Mouse (Mus musculus): ENCODE measurements around the gene Gid8.

Gid8 gene

DNA sequence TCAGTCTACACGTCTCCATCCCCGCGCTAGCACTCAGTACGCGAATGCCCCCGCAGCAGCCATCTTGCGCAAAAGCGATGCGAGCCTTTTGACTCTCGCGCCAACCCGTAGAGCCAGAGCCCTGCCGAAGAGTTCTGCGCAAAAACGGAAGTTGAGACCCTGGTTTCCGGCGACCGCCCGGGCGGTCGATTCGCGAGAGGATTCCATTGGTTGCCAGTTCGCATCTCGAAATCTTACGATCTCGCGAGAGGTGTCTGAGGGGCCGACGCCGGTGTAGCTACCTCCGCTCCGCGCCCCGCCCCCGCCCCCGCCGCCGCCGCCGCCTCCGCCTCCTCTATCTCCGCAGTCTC lies at the start of gene Gid8, which contains the start of gene Dido1:
Gid8 (plus strand) TSS at position 195 of the 350 bp plus-strand sequence.
Dido1 (minus strand) TSS at position 77 of the 350 bp plus-strand sequence.
- DNase-seq (ENCODE audit: low spot score) = peak; percentile 99

GRCm38 (mm10) chr2:180660521-180660920 lies 49.4 kb upstream of the Gid8 start:
- DNase-seq (ENCODE audit: low spot score) = no peak

GRCm38 (mm10) chr2:180662008-180662407 lies 47.9 kb upstream of the Gid8 start:
- DNase-seq (ENCODE audit: low spot score) = no peak

GRCm38 (mm10) chr2:180676706-180677105 lies 33.2 kb upstream of the Gid8 start:
- DNase-seq (ENCODE audit: low spot score) = no peak

GRCm38 (mm10) chr2:180678609-180679140 lies 31.2 kb upstream of the Gid8 start:
- DNase-seq (ENCODE audit: low spot score) = peak; percentile 87

GRCm38 (mm10) chr2:180681225-180681624 lies 28.7 kb upstream of the Gid8 start:
- no peak for DNase-seq (ENCODE audit: low spot score)

- no peak for DNase-seq (ENCODE audit: low spot score)
Measured at GRCm38 (mm10) chr2:180683524-180683923, 26.4 kb upstream of the Gid8 start.

DNA sequence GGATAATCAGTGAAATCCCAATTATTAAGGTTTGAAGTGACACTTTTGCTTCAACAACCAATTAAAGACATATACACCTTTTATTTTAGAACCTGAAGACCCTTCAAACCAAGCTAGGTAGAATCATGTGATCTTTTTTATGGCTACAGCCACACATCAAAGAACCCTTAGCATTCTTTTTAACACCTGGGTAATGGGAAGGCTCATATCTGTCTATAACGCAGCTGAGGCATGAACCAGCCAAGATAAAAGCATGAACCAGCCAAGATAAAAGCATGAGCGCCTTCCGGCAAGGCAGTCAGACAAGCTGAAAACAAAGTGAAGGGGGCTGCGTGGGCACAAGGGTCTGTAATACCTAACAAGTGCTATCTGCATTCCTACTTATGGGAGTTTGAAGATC lies 25.9 kb upstream of the Gid8 start:
- DNase-seq (ENCODE audit: low spot score) = no peak

DNA sequence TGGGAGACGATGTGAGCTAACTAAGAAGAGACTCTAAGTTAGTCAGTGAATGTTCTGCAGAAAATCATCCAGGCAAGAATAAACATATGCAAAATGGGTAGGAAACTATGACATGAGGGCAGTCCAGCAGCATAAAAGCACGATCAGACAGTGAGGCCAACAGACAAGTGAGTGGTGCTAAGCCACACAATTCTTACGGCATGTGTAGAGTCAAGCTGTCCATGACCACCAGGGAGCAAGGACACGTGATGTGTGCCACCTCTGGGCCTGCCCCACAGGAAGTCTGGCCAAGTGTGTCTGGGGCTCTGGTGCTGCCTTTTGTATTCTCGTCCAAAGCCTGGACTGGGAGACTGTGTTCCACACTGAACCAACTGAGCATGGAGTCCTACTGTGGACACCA lies 20.1 kb upstream of the Gid8 start:
- DNase-seq (ENCODE audit: low spot score) = no peak

DNA sequence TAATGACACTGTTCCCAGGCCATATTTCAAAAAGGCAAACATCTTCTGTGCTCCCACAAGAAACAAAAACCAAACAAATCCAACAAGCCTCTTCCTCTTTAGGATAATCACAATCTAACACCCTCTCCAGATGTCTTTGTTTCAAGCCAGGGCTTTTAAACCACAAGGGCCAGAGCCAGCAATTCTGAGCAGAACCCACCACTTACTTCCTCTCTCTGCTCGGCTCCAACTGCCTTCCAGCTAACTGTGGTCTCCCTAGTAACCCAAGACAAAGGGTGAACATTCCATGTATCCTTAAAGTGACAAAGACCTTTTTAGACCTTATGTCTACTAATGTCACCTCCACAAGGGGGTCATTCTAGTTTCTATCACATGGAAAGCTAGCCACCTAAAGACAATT lies 17.3 kb upstream of the Gid8 start:
- DNase-seq (ENCODE audit: low spot score) = peak; percentile 60

DNA sequence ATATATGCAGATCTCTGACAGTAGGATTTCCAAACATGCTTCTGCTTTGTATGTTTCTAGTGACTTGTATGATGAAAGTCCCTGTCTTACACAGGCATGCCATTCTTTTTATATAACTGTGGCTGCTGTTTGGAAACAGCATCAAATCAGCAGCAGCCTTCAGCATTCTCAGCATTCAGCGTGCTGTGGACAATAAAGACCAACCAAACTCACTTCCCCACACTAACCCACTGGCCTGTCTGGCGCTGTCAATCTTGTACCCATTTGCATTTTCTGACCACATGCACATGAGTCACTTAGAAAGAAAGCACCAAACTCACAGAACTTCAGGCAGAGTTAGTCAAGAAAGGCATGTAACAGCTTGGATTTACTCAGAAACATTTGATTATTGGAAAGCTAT lies 14.7 kb upstream of the Gid8 start:
- no peak for DNase-seq (ENCODE audit: low spot score)

GRCm38 (mm10) chr2:180700457-180700856 lies 9.5 kb upstream of the Gid8 start:
- peak; percentile 67 for DNase-seq (ENCODE audit: low spot score)

GRCm38 (mm10) chr2:180701053-180701766 lies 8.7 kb upstream of the Gid8 start:
- DNase-seq (ENCODE audit: low spot score) = peak; percentile 94

- DNase-seq (ENCODE audit: low spot score) = peak; percentile 91
Measured at GRCm38 (mm10) chr2:180701767-180702621, 7.9 kb upstream of the Gid8 start.

DNA sequence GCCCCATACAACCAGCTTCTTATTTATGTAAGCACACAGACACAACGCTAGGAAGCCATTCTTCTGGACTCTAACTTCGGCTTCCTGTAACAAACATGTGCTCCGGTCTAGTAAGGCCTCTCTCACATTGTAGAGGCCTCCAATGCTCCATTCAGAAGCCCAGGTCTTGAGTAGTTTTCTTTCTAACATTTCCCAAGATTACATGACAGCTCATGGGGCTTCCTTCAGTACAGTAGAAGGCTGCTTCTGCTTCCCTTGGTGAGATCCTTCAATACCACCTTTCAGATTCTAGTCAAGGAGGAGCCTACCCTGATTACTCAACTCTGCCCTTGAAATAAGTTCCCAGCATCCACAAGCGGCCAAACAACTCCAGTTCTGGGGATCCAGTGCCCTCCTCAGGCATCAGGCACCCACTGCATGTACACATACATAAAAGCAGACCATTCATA lies 7.2 kb upstream of the Gid8 start:
- peak; percentile 67 for DNase-seq (ENCODE audit: low spot score)

DNA sequence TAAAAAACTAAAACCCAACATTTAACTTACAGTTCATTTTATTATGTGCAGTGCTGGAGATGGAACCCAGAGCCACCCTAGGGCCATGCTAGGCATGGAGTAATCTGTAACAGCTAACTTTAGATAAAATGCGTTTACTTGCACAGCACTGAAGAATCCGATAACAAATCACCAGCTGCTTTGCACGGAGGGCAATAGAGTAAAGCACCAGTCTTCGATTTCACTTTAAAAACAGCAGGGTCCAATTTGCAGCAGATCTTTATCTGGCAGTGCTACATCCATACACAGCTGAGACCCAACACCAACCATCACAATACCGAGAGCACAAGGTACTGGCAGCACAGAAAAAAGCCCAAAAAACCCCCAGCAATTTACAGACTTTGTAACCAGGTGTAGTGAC lies 6.7 kb upstream of the Gid8 start:
- no peak for DNase-seq (ENCODE audit: low spot score)

- DNase-seq (ENCODE audit: low spot score) = no peak
Measured at GRCm38 (mm10) chr2:180703645-180704359, 6.1 kb upstream of the Gid8 start.

GRCm38 (mm10) chr2:180704591-180704990 lies 5.3 kb upstream of the Gid8 start:
- peak; percentile 40 for DNase-seq (ENCODE audit: low spot score)

GRCm38 (mm10) chr2:180705066-180705465 lies 4.9 kb upstream of the Gid8 start:
- no peak for DNase-seq (ENCODE audit: low spot score)

DNA sequence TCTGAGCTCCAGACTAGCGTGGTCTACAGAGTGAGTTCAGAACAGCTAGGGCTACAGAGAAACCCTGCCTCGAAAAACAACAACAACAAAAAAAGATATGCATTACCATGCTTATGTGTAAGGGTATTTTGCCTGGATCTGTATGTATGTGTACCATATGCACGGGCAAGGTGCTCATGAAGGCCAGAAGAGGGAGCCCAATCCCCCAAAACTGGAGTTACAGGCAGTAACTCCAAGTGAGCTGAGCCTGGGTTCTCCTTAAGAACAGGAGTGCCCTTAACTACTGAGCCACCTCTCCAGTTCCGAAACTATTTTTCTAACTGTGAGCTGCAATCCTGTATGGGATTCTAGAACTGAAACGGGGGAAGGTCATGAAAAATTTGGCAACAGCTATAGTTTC lies 3.9 kb upstream of the Gid8 start:
- no peak for DNase-seq (ENCODE audit: low spot score)

DNA sequence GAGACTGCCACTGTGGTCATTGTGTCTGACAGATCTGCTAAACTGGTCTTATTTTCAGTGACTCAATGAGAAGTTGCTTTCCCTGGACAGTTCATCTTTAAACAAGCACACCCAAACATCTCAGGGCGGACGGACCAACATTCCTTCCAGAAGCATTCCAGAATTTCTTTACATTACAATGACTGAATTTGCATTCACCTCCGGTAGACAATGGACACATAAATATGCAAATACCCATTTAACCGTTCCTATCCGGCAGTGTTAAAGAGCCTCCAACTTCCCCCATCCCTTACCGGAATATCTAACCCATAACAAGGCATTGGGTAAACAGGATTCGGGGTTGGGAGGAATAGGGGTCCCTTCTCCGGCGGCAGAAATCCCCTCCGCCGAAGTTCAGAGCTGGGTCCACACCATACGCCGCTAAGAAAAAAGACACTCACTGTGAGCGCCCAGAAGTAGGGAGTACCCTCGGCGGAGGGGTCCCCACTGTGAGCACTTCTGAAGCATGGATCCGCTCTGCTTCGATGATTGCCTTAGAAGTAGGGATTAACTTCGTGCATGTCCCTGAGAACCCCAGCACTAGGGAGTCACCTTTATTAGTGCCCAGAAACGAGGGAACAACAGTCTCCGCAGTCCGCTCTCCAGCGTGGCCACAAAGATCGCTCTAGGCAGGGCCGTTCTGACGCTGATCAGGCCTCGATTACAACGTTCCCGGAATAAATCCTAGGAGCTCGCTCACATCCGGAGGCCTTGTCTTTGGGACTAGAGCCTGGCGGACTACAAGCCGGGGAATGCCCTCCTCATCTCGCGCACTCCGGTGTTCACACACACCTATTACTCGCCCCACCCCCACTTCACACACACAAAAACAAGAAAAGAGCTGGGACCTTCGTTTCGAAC lies 644 bp upstream of the Gid8 start:
- DNase-seq (ENCODE audit: low spot score) = peak; percentile 26
